Mouse (Mus musculus) kidney, postnatal 25 days (tissue): ENCODE results near the gene Dip2a.

Source experiments
- DNase-seq, 2 experiments: peaks; one replicate each; pipeline ENCODE4 v3.0.0; 2021; ENCODE audit warnings: mixed read lengths in 2 of 2

Gene Dip2a

DNA sequence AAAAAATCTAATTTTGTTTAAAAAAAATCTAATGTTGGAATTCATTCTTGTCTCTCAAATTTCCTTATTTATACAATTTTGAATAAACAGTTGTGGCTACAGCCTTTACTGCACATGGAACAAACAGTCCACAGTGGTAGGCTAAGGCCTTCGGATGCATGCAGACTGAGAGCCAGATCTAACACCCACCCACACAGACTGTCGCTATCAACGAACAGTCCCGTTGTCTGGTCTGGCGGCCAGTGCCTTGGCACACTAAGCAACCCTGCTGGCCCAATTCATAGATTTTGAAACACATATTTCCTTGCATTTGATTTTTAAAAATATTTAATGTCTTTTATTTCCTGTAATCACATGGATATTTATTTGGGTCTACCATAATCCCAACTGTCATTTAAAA, 45.0 kb downstream of the Dip2a start:
- no peak for DNase-seq

GRCm38 (mm10) chr10:76293222-76293621, 51.9 kb downstream of the Dip2a start:
- DNase-seq: no peak

GRCm38 (mm10) chr10:76289936-76290671, 55.0 kb downstream of the Dip2a start:
- no peak for DNase-seq

- DNase-seq: no peak
Measured at GRCm38 (mm10) chr10:76289052-76289451, 56.0 kb downstream of the Dip2a start.

- no peak for DNase-seq
Measured at GRCm38 (mm10) chr10:76288268-76288993, 56.7 kb downstream of the Dip2a start.

DNA sequence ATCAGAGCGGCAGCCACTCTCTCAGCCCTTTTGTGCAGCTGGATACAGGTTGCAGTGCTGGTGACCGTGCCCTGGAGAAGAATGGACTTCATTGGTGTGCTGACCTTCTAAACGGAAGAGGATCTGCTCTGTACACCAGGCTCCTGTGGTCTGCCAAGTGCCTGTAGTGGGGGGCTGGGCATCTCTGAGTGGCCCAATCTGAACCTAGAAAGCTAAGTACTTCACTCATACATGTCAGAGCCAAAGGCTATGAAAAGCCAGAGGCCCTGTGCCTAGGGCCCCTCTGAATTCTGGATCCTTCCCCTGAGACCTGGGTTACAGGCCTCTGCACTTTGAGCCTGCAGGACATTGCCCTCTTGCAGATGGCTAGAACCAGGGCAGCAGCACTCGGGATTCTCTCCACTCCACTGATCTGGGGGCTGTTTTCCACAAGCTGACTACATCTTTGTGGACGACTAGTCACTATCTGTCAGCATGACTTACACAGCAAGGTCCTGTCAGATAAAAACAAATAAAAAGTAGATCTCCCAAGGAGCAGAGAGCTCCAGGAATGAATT, 66.5 kb downstream of the Dip2a start:
- peak; percentile 52 to 81 for DNase-seq

- DNase-seq: peak; percentile 46 to 72
Measured at GRCm38 (mm10) chr10:76275256-76275655, 69.8 kb downstream of the Dip2a start.

DNA sequence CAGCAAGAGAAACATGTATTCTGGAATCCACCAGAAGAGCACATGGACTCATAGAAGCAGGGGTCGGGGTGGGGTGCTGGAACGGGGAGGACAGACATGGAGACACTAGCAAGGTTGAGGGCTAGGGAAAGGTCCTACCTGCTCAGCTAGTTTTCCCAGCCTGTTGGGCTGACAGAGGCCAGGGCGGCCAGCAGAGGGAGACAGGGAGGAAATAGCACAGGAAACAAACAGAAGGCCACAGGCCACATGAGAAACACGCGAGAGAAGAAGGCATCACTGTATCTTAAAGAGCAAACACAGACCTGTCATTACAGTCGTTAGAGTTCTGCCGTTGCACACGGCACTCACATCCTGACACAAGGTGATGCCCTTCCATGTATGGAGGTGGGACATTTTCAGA, 73.9 kb downstream of the Dip2a start:
- DNase-seq: peak in 1 of 2 experiments; percentile 66

- DNase-seq: no peak
Measured at GRCm38 (mm10) chr10:76262431-76262830, 82.7 kb downstream of the Dip2a start.

GRCm38 (mm10) chr10:76261447-76261846, 83.6 kb downstream of the Dip2a start:
- no peak for DNase-seq

- DNase-seq: no peak
Measured at GRCm38 (mm10) chr10:76260358-76261059, 84.6 kb downstream of the Dip2a start.

DNA sequence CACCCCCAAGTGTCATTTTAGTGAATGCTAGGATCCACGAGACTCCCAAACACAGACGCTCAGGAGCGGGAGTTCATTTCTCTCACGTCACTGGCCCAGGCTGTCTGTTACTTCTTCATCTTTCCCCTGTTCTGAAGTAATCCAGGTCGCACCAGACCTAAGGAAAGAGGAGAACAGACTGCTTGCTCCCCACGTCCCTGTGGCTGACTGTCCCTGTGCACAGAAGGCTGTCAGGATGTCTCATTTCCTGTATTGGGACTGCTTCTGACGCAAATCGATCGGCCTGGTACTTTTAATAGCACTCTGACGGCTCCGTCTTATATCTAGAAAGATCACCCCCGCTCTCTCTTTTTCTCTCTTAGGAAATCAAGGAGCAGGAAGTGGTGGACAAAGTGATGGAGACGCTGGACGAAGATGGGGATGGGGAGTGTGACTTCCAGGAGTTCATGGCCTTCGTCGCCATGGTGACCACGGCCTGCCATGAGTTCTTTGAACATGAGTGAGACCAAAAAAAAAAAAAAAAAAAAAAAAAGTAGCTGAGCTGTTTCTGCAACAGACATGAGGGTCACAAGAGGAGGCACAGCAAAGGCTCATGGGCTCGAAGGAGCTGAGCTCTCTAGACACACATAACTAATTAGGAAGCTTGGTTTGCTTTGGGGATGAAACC, 85.4 kb downstream of the Dip2a start:
- no peak for DNase-seq

DNA sequence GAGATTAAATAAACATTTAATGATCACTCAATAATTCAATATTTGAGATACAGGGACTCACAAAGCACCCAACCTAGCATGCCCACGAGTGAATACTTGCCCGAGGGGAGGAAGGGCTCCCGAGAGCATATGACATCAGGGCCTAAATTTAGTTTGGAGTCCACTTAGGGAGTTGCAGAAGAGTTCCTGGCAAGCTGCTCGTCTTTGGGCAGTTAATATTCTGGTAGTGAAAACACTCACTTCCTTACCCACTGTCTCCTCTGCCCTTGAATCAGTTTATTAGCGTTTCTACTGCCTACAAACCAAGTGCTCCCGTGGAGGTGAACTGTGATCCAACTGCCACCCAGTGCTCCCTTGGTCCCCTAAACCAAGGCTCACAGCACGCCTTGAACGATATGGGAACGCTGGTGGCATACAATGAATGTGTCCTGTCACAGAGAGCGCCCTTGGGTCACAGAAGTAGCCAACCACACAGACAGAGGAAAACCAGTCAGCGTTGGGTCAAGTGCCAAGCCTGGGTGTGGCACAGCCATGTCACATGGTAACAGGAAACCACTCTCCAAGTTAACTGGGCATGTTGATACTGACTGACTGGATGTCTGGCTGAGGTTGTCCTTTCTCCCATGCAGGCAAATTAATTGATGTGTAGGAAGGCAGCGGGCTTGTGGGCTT, 87.2 kb downstream of the Dip2a start:
- peak; percentile 51 to 75 for DNase-seq

DNA sequence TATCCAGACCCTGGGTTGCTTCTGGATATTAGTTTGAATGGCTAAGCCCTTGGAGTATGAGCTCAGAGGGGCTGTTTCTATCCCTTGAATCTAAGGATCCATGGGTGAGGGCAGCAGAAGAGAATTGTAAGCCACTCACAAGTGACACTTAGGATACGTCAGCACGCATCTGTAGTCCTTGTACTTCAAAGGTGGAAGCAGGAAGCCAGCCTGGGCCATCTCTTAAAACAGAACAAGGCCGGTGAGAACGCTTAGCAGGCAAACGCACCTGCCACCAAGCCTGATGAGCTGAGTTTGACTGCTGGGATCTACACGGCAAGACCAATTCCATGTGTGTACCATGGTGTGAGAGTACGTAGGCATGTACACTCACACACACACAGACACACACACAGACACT, 87.9 kb downstream of the Dip2a start:
- DNase-seq: peak in 1 of 2 experiments; percentile 22

GRCm38 (mm10) chr10:76255617-76256016, 89.5 kb downstream of the Dip2a start:
- no peak for DNase-seq

DNA sequence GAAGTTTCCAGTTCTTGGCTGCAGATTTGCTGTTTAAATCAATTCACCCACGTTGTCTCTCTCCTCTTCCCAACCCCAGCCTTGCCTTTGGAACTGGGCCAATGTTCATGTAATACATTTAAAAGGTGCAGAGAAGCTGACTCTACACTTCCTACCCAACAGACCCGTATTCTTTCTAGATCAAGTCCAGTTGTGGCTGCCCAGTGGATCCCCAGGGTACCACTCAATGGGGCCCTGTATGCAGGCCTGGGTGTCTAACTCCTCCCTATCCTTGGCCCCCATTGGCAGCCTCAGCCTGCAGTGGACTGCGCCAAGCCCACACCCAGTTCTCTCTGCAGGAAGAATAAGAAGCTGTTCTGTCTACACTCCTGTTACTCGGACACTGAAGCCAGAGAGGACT, 91.6 kb downstream of the Dip2a start, which contains the start of gene S100b:
S100b (plus strand) TSS at position 318 of the 400 bp plus-strand sequence.
- peak in 1 of 2 experiments; percentile 45 for DNase-seq

- no peak for DNase-seq
Measured at GRCm38 (mm10) chr10:76253079-76253478, 92.0 kb downstream of the Dip2a start.

- DNase-seq: no peak
Measured at GRCm38 (mm10) chr10:76250870-76251269, 94.2 kb downstream of the Dip2a start.

DNA sequence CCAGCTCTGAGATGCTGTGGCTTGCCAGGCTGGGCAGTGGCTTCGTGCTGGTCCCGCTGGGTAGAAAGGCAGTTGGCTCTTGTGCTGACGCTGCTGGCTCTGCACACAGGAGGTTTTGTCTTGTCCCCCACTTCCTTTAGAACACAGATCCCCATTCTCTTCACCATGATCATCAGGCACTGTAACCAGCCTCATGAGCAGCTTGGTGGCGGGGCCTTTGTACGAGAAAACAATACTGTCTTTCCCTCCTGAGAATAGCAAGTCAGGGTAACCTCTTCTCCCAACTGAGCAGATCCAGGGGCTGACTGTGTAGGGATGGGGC, 96.5 kb downstream of the Dip2a start:
- no peak for DNase-seq

GRCm38 (mm10) chr10:76247960-76248646, 97.0 kb downstream of the Dip2a start:
- no peak for DNase-seq

- no peak for DNase-seq
Measured at GRCm38 (mm10) chr10:76246601-76247000, 98.5 kb downstream of the Dip2a start.

DNA sequence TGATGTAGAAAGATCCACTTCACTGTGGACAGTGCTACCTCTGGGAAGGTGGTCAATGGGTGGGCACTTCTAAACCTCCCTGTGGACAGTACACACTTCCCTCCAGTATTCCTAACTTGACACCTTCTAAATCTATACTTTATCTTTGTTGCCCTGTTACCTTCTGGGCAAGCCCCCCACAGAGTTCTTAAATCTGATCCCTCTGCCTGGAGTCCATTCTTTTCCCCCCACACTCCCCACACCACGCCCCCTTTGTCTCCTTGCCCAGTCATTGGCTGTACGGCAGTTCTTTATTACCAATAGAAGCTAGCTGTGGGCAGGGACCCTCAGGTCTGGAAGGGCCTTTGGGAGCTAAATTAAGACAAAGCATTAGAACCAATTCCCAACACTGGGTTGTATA, 100.0 kb downstream of the Dip2a start:
- no peak for DNase-seq
